Mouse (Mus musculus): Measurements from ENCODE around the gene Apba1.

The Apba1 gene

GRCm38 (mm10) chr19:23866045-23866444, 107.4 kb downstream of the Apba1 start:
- in situ Hi-C loops (cut with MboI, MseI): loop anchor here (10.0 kb wide), 1 partner anchor 61 kb away; no protein-coding TSS in a partner anchor

- in situ Hi-C loops (cut with MboI, MseI): loop anchor here (10.0 kb wide), 1 partner anchor 62 kb away; no protein-coding TSS in a partner anchor
Observed at GRCm38 (mm10) chr19:23867052-23867451, 108.4 kb downstream of the Apba1 start.

GRCm38 (mm10) chr19:23867589-23867988, 108.9 kb downstream of the Apba1 start:
- in situ Hi-C loops (cut with MboI, MseI): loop anchor here (10.0 kb wide), 1 partner anchor 63 kb away; no protein-coding TSS in a partner anchor

- in situ Hi-C loops (cut with MboI, MseI): no loop called here
Observed at GRCm38 (mm10) chr19:23874502-23874901, 115.8 kb downstream of the Apba1 start.

- in situ Hi-C loops (cut with MboI, MseI): no loop called here
Observed at GRCm38 (mm10) chr19:23875819-23876218, 117.1 kb downstream of the Apba1 start.

GRCm38 (mm10) chr19:23879862-23880261, 121.2 kb downstream of the Apba1 start:
- in situ Hi-C loops (cut with MboI, MseI): no loop called here

GRCm38 (mm10) chr19:23886169-23886568, 127.5 kb downstream of the Apba1 start:
- in situ Hi-C loops (cut with MboI, MseI): no loop called here

GRCm38 (mm10) chr19:23891421-23891820, 132.7 kb downstream of the Apba1 start:
- in situ Hi-C loops (cut with MboI, MseI): no loop called here

- in situ Hi-C loops (cut with MboI, MseI): no loop called here
Observed at GRCm38 (mm10) chr19:23892633-23893032, 133.9 kb downstream of the Apba1 start.

GRCm38 (mm10) chr19:23893093-23893889, 134.6 kb downstream of the Apba1 start:
- in situ Hi-C loops (cut with MboI, MseI): no loop called here

GRCm38 (mm10) chr19:23893946-23894345, 135.3 kb downstream of the Apba1 start:
- in situ Hi-C loops (cut with MboI, MseI): no loop called here

GRCm38 (mm10) chr19:23894822-23895221, 136.1 kb downstream of the Apba1 start:
- in situ Hi-C loops (cut with MboI, MseI): no loop called here

GRCm38 (mm10) chr19:23896915-23897314, 138.2 kb downstream of the Apba1 start:
- in situ Hi-C loops (cut with MboI, MseI): no loop called here

- in situ Hi-C loops (cut with MboI, MseI): no loop called here
Observed at GRCm38 (mm10) chr19:23898501-23898900, 139.8 kb downstream of the Apba1 start.

GRCm38 (mm10) chr19:23901177-23901576, 142.5 kb downstream of the Apba1 start:
- in situ Hi-C loops (cut with MboI, MseI): no loop called here

GRCm38 (mm10) chr19:23901768-23902167, 143.1 kb downstream of the Apba1 start:
- in situ Hi-C loops (cut with MboI, MseI): no loop called here

- in situ Hi-C loops (cut with MboI, MseI): no loop called here
Observed at GRCm38 (mm10) chr19:23903066-23903465, 144.4 kb downstream of the Apba1 start.

GRCm38 (mm10) chr19:23904922-23905321, 146.2 kb downstream of the Apba1 start:
- in situ Hi-C loops (cut with MboI, MseI): no loop called here

GRCm38 (mm10) chr19:23905772-23906171, 147.1 kb downstream of the Apba1 start:
- in situ Hi-C loops (cut with MboI, MseI): no loop called here

- in situ Hi-C loops (cut with MboI, MseI): no loop called here
Observed at GRCm38 (mm10) chr19:23910345-23910744, 151.7 kb downstream of the Apba1 start.

- in situ Hi-C loops (cut with MboI, MseI): no loop called here
Observed at GRCm38 (mm10) chr19:23919384-23920219, 160.9 kb downstream of the Apba1 start.

- in situ Hi-C loops (cut with MboI, MseI): no loop called here
Observed at GRCm38 (mm10) chr19:23920220-23920544, 161.5 kb downstream of the Apba1 start.

- in situ Hi-C loops (cut with MboI, MseI): no loop called here
Observed at GRCm38 (mm10) chr19:23922601-23923000, 163.9 kb downstream of the Apba1 start.
